ENCODE assay signal across 13 mouse cellular contexts in genomic region chr12:70563446-70563845, GRCm38 (mm10).
DNase-seq lines count a peak whose midpoint lies in the region.
"Had no signal": no experiment of that assay in that cellular context is flagged by ENCODE, and none has a peak within 500 bp of the region (broad histone marks: within the 10 kb centered on the region; RNA-seq: fewer than 3 reads in every experiment).

No protein-coding gene starts in this region.

- DNase-seq in cerebellum, postnatal 14 days = peak; percentile 34 to 35
- no peak for DNase-seq in cerebellum, adult 8-10 months
- peak; percentile 57 for DNase-seq in adipocyte (ENCODE audit: low spot score)
- no peak for DNase-seq in frontal cortex, adult 2 months (ENCODE audit: extremely low spot score in 1 of 2, low spot score in 1 of 2)
- no peak for DNase-seq in thymus, postnatal 10 days (ENCODE audit: low spot score in 2 of 2)
- DNase-seq: adrenal gland, adult 2 months; adrenal gland, postnatal 10 days; adrenal gland, postnatal 25 days; cerebellum, adult 11-12 months; cerebellum, adult 9-11 months; cerebellum, postnatal 36 days; embryo, embryonic 11 days; forebrain, postnatal 0 days had no signal

Comparison
In these comparisons a context has a peak if more than half of its experiments do, and no peak if none do; other contexts are left out.
1. DNase-seq: peak in cerebellum, postnatal 14 days (2 of 2) and adipocyte (single experiment); none in cerebellum, adult 8-10 months (single experiment), frontal cortex, adult 2 months (0 of 2) and thymus, postnatal 10 days (0 of 2).